Mouse (Mus musculus): ENCODE data around the gene Pnrc1. TPM values are rescaled to one million over a fixed set of nuclear protein-coding genes. Genes with fewer than 3 reads are reported as not detected.

The Pnrc1 gene
- total RNA-seq, 2 experiments from 2014 or later = 97.2 to 109 TPM

GRCm38 (mm10) chr4:33270386-33271314 is 19.3 kb downstream of the Pnrc1 start:
- no peak for DNase-seq (ENCODE audit: low spot score in 2 of 2)

- no peak for DNase-seq (ENCODE audit: low spot score in 2 of 2)
These were observed 24.8 kb downstream of the Pnrc1 start for GRCm38 (mm10) chr4:33264979-33265726.

GRCm38 (mm10) chr4:33262897-33263296 is 27.1 kb downstream of the Pnrc1 start:
- DNase-seq (ENCODE audit: low spot score in 2 of 2) = no peak

- DNase-seq (ENCODE audit: low spot score in 2 of 2) = peak; percentile 13 to 39
These were observed 28.6 kb downstream of the Pnrc1 start for GRCm38 (mm10) chr4:33261311-33261753.

GRCm38 (mm10) chr4:33260311-33260710 is 29.7 kb downstream of the Pnrc1 start:
- DNase-seq (ENCODE audit: low spot score in 2 of 2) = no peak

- no peak for DNase-seq (ENCODE audit: low spot score in 2 of 2)
These were observed 32.5 kb downstream of the Pnrc1 start for GRCm38 (mm10) chr4:33257263-33257964.

GRCm38 (mm10) chr4:33254706-33255105 is 35.3 kb downstream of the Pnrc1 start:
- DNase-seq (ENCODE audit: low spot score in 2 of 2) = no peak

- no peak for DNase-seq (ENCODE audit: low spot score in 2 of 2)
These were observed 39.1 kb downstream of the Pnrc1 start for GRCm38 (mm10) chr4:33250867-33251266.

GRCm38 (mm10) chr4:33249716-33250230 is 40.2 kb downstream of the Pnrc1 start:
- DNase-seq (ENCODE audit: low spot score in 2 of 2) = no peak

GRCm38 (mm10) chr4:33248915-33249314 is 41.0 kb downstream of the Pnrc1 start:
- peak in 1 of 2 experiments; percentile 7 for DNase-seq (ENCODE audit: low spot score in 2 of 2)

GRCm38 (mm10) chr4:33248062-33248889 is 41.7 kb downstream of the Pnrc1 start:
- peak; percentile 96 to 99 for DNase-seq (ENCODE audit: low spot score in 2 of 2)

- peak; percentile 98 to 99 for DNase-seq (ENCODE audit: low spot score in 2 of 2)
These were observed 42.4 kb downstream of the Pnrc1 start for GRCm38 (mm10) chr4:33247479-33248053.

GRCm38 (mm10) chr4:33245853-33246395 is 44.0 kb downstream of the Pnrc1 start:
- no peak for DNase-seq (ENCODE audit: low spot score in 2 of 2)

- no peak for DNase-seq (ENCODE audit: low spot score in 2 of 2)
These were observed 46.0 kb downstream of the Pnrc1 start for GRCm38 (mm10) chr4:33243921-33244320.

- no peak for DNase-seq (ENCODE audit: low spot score in 2 of 2)
These were observed 46.8 kb downstream of the Pnrc1 start for GRCm38 (mm10) chr4:33243016-33243758.

GRCm38 (mm10) chr4:33242536-33242935 is 47.4 kb downstream of the Pnrc1 start:
- DNase-seq (ENCODE audit: low spot score in 2 of 2) = no peak

GRCm38 (mm10) chr4:33230881-33231280 is 59.1 kb downstream of the Pnrc1 start:
- no peak for DNase-seq (ENCODE audit: low spot score in 2 of 2)

GRCm38 (mm10) chr4:33229639-33230038 is 60.3 kb downstream of the Pnrc1 start:
- no peak for DNase-seq (ENCODE audit: low spot score in 2 of 2)

- DNase-seq (ENCODE audit: low spot score in 2 of 2) = no peak
These were observed 62.8 kb downstream of the Pnrc1 start for GRCm38 (mm10) chr4:33227164-33227563.

Measured in layer of hippocampus, postnatal 14 days (tissue).